Mouse (Mus musculus) forebrain, embryonic 15.5 days (tissue): ENCODE data around the gene Xiap. TPM values are rescaled to one million over a fixed set of nuclear protein-coding genes. Genes with fewer than 3 reads are reported as not detected.
"Not testable (repeated sequence)": the region's sequence is repeated elsewhere in the genome, so short reads cannot be mapped to it uniquely, and the experiment has no call there.

Experiments
- ATAC-seq: fragments of 200-750 bp; cut with Nextera tagmentation; replicated peaks from 2 replicates; pipeline ENCODE4 v1.8.0; 2017; ENCODE audit warnings: mild to moderate bottlenecking, moderate TSS enrichment, moderate library complexity
- H3K27ac ChIP-seq: fragments of 300-500 bp; sonication (generic); replicated peaks from 2 replicates; pipeline ENCODE4 v1.5.1; 2015; ENCODE audit warnings: mild to moderate bottlenecking, inconsistent platforms
- H3K27me3 ChIP-seq: fragments of 300-500 bp; sonication (generic); 2 replicates; pipeline ENCODE4 v1.6.1; 2015; ENCODE audit warnings: inconsistent platforms
- H3K36me3 ChIP-seq: fragments of 300-500 bp; sonication (generic); 2 replicates; pipeline ENCODE4 v1.6.1; 2015; ENCODE audit warnings: mild to moderate bottlenecking, inconsistent platforms
- H3K4me1 ChIP-seq: fragments of 300-500 bp; sonication (generic); 2 replicates; pipeline ENCODE4 v1.6.1; 2015; ENCODE audit warnings: inconsistent platforms
- H3K4me2 ChIP-seq: fragments of 300-500 bp; sonication (generic); replicated peaks from 2 replicates; pipeline ENCODE4 v1.6.1; 2015; ENCODE audit warnings: mild to moderate bottlenecking, inconsistent platforms
- H3K4me3 ChIP-seq: fragments of 300-500 bp; sonication (generic); 2 replicates; pipeline ENCODE4 v1.5.1; 2015; ENCODE audit warnings: mild to moderate bottlenecking, inconsistent platforms
- H3K9ac ChIP-seq: fragments of 300-500 bp; sonication (generic); replicated peaks from 2 replicates; pipeline ENCODE4 v1.6.1; 2015; ENCODE audit warnings: mild to moderate bottlenecking, inconsistent platforms
- H3K9me3 ChIP-seq: fragments of 300-500 bp; sonication (generic); 2 replicates; pipeline ENCODE4 v1.6.1; 2016; ENCODE audit warnings: inconsistent platforms
- WGBS: fragments of 180-500 bp; shearing (Covaris S2); methylation state at CpG from one replicate; pipeline ENCODE4 v1.1.7; 2015; ENCODE audit warnings: mixed read lengths; 5-methylcytosine and 5-hydroxymethylcytosine counted together
- polyA plus RNA-seq: library from polyadenylated mRNA; unstranded; fragments of >200 nt; fragmentation: Nextera tagmentation; extraction: Ambion mirVana; gene quantifications from 2 replicates; pipeline ENCODE4 v1.2.1, GENCODE M21; 2015

Xiap gene
- polyA plus RNA-seq = 9.6 and 10.5 TPM in 2 replicates

DNA sequence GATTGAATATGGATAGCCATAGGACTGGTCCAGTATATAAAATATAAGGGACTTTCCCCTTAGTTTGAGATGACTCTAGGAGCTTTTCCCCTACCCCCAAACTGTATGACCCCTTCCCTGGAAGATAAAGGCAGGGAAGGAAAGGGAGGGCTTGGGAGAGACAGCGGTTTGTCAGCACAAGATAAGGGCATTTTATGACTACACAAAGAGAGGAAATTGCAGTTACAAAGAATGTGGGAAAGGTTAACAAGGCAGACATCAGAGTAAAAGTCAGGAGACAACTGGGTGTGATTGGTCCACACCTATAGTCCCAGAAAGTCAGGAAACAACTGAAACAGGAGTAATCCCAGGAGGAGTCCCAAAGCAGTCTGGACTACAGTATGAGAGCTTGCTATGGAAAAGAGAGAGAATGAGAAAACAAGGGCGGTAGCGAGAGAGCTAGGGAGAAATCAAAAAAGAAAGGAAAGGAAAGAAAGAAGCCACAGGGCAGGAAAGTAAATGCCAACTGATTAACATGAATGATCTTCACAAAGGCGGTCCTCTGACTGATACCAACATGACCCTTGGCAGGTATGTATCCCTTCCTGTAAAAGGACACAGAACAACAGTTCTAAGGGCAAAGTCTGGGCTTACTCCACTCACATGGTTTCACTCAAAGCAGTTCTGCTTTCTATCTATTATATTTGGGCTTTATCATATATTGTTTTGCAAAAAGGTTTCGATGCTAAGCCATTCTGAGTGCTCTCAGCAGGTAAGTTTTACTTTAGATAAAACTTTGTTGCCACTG is at the start of gene Xiap:
Gene Xiap, plus strand, starts transcription at position 398 of the 787 bp plus-strand sequence.
- Histone ChIP-seq H3K36me3 (no peaks in the 10 kb centered on the region), H3K4me3 (no peak within 1 kb of the TSS), H3K27ac (no peak within 1 kb of the TSS), H3K9ac (no peak within 1 kb of the TSS), H3K4me1 (no peaks in the 10 kb centered on the region), H3K27me3 (no peaks in the 10 kb centered on the region), H3K9me3 (no peaks in the 10 kb centered on the region), H3K4me2 (no peak within 1 kb of the TSS)
- no peak for ATAC-seq
- WGBS = 87% methylated on average over 5 of the region's 5 CpGs

GRCm38 (mm10) chrX:42012677-42013208 is 46.7 kb upstream of the Xiap start:
- no peaks in the 10 kb centered on the region for H3K36me3 ChIP-seq
- H3K9me3 ChIP-seq = no peaks in the 10 kb centered on the region
- WGBS = 92% methylated on average over 2 of the region's 2 CpGs
- H3K9ac ChIP-seq = no peak overlapping the region
- no peak overlapping the region for H3K4me3 ChIP-seq
- H3K27ac ChIP-seq = no peak overlapping the region
- no peaks in the 10 kb centered on the region for H3K27me3 ChIP-seq
- ATAC-seq = no peak
- H3K4me2 ChIP-seq = no peak overlapping the region
- H3K4me1 ChIP-seq = no peaks in the 10 kb centered on the region

DNA sequence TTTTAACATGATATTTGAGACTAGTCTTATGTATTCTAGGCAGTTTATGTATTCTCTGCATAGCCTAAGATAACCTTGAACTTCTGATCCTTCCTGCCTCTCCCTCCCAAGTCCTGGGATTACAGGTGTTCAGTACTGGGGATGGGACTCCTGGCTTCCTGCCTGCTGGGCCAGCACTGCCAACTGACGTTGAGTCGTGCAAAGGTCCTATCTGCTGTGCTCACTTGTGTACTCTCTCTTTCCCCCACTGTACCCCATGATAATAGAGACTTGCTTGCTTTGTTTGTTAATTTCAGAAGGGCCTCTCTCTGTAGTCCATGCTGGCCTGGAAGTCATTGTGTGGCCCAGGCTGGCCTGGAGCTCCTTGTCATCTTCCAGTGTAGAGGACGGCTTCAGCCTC is 45.7 kb upstream of the Xiap start:
- Histone ChIP-seq H3K27ac (no peak overlapping the region), H3K4me2 (no peak overlapping the region), H3K4me3 (no peak overlapping the region), H3K36me3 (no peaks in the 10 kb centered on the region), H3K9me3 (no peaks in the 10 kb centered on the region), H3K27me3 (no peaks in the 10 kb centered on the region), H3K9ac (no peak overlapping the region), H3K4me1 (no peaks in the 10 kb centered on the region)
- WGBS = 70% methylated on average over 3 of the region's 3 CpGs
- ATAC-seq = no peak

DNA sequence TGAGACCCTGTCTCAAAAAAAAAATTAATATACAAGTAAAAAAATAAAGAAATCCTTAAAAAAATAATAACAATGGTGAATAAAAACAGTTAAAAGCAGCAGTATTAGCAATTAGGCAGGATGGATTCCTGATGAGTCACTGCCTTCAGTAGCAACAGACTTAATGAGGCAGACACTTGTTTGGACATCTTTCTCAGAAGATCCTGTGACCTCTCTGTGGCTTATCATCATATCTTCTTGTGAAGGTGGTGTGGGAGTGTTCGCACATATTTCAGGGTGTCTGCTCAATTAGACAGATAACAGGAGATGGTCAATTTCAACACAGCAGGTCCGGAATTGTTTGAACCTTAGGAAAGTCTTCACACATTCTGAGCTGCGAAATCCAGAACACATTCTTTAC is 45.0 kb upstream of the Xiap start:
- no peak overlapping the region for H3K4me3 ChIP-seq
- H3K27ac ChIP-seq = no peak overlapping the region
- ATAC-seq = no peak
- H3K9ac ChIP-seq = no peak overlapping the region
- 89% methylated on average over 3 of the region's 3 CpGs for WGBS
- no peaks in the 10 kb centered on the region for H3K4me1 ChIP-seq
- H3K27me3 ChIP-seq = no peaks in the 10 kb centered on the region
- no peaks in the 10 kb centered on the region for H3K9me3 ChIP-seq
- no peak overlapping the region for H3K4me2 ChIP-seq
- H3K36me3 ChIP-seq = no peaks in the 10 kb centered on the region

- 73% methylated on average over 1 of the region's 1 CpGs for WGBS
- no peak for ATAC-seq
- H3K4me3 ChIP-seq = no peak overlapping the region
Observed at GRCm38 (mm10) chrX:42018030-42018429, 41.4 kb upstream of the Xiap start.

DNA sequence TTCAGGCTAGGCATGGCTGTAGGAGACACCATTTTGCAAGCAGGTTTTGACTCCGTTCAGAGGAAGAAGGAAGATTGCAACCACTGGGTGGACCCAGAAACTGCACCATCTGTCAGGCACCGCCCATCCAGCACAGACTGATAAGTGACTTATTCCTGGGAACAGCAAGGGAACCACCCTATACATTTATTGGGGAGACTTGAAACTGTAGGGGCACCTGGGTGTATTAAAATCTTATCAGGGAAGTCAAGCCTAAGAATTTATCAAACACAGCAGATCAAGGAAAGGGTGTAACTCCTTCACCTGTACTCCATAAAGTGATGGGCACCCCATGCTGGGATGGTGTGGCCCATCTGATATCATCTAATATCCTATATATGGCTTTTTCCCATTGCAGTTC is 40.0 kb upstream of the Xiap start:
- H3K36me3 ChIP-seq = no peaks in the 10 kb centered on the region
- no peaks in the 10 kb centered on the region for H3K27me3 ChIP-seq
- 77% methylated on average over 2 of the region's 2 CpGs for WGBS
- H3K27ac ChIP-seq = no peak overlapping the region
- H3K4me1 ChIP-seq = no peaks in the 10 kb centered on the region
- H3K4me2 ChIP-seq = no peak overlapping the region
- no peak overlapping the region for H3K4me3 ChIP-seq
- no peak overlapping the region for H3K9ac ChIP-seq
- H3K9me3 ChIP-seq = no peaks in the 10 kb centered on the region
- ATAC-seq = no peak

More at GRCm38 (mm10) chrX:42018030-42018429, 41.4 kb upstream of the Xiap start:
- H3K4me2 ChIP-seq = no peak overlapping the region
- no peaks in the 10 kb centered on the region for H3K4me1 ChIP-seq
- no peaks in the 10 kb centered on the region for H3K36me3 ChIP-seq
- H3K9ac ChIP-seq = no peak overlapping the region
- H3K27me3 ChIP-seq = no peaks in the 10 kb centered on the region
- no peak overlapping the region for H3K27ac ChIP-seq
- H3K9me3 ChIP-seq = no peaks in the 10 kb centered on the region

DNA sequence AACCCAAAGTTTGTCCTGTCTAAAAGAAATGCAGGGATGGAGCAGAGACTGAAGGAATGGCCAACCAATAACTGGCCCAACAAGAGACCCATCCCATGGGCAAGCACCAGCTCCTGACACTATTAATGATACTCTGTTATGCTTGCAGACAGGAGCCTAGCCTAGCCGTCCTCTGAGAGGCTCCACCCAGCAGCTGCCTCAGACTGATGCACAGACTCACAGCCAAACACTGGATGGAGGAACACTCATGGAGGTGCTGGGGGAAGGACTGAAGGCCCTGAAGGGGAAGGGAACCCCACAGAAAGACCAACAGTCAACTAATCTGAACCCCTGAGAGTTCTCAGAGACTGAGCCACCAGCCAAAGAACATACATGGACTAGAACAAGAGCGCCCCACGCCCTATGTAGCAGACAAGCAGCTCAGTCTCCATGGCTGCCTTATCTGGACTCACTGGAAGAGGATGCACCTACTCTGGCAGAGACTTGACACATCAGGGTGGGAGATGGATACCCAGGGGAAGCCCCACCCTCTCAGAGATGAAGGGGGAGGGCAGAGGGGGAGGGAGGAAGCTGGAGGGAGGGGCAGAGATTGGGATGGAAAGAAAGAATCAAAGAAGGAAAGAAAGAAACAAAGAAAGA is 33.6 kb upstream of the Xiap start:
- not testable (repeated sequence) for H3K36me3 ChIP-seq, H3K4me1 ChIP-seq, H3K27ac ChIP-seq, H3K9me3 ChIP-seq, H3K4me2 ChIP-seq, ATAC-seq, H3K9ac ChIP-seq, H3K27me3 ChIP-seq, H3K4me3 ChIP-seq
- 89% methylated on average over 2 of the region's 3 CpGs for WGBS

GRCm38 (mm10) chrX:42026981-42027380 is 32.5 kb upstream of the Xiap start:
- ATAC-seq, H3K4me1 ChIP-seq, H3K27ac ChIP-seq, H3K36me3 ChIP-seq, H3K27me3 ChIP-seq, H3K4me2 ChIP-seq, H3K9ac ChIP-seq, H3K4me3 ChIP-seq, H3K9me3 ChIP-seq: not testable (repeated sequence)
- 74% methylated on average over 2 of the region's 2 CpGs for WGBS

- H3K36me3 ChIP-seq = no peaks in the 10 kb centered on the region
- no peak overlapping the region for H3K4me3 ChIP-seq
- H3K27ac ChIP-seq = no peak overlapping the region
- 38% methylated on average over 8 of the region's 8 CpGs for WGBS
- peak; percentile 80 for ATAC-seq
- H3K9me3 ChIP-seq = no peaks in the 10 kb centered on the region
- 0 out of 2 replicates have a peak, but pooled peaks cover 3% of the 10 kb centered on the region for H3K4me1 ChIP-seq
- no peak overlapping the region for H3K9ac ChIP-seq
- no peaks in the 10 kb centered on the region for H3K27me3 ChIP-seq
- H3K4me2 ChIP-seq = no peak overlapping the region
Observed at GRCm38 (mm10) chrX:42033111-42033693, 26.3 kb upstream of the Xiap start.

DNA sequence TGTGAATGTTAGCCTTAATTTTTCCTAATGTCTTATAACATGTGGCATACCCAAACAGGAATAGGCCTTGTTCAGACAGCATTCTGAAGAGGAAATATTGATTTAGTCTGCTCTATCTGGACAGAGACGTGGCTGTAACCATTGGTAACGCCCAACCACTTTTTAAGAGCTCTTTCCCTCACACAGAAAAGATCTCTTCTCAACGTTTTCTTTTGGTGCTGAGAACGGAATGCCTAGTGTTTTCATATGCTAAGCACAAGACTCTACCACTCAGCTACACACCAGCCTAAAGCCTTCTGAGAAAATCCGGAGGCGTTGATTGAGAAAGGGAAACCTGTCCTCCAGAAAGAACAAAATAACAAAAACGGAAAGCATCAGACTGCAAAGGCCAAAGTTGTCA is 25.6 kb upstream of the Xiap start:
- Histone ChIP-seq H3K4me3 (no peak overlapping the region), H3K27me3 (no peaks in the 10 kb centered on the region), H3K9ac (no peak overlapping the region), H3K4me1 (0 out of 2 replicates have a peak, but pooled peaks cover 3% of the 10 kb centered on the region), H3K4me2 (no peak overlapping the region), H3K36me3 (no peaks in the 10 kb centered on the region), H3K27ac (no peak overlapping the region), H3K9me3 (no peaks in the 10 kb centered on the region)
- no peak for ATAC-seq
- 45% methylated on average over 7 of the region's 7 CpGs for WGBS

DNA sequence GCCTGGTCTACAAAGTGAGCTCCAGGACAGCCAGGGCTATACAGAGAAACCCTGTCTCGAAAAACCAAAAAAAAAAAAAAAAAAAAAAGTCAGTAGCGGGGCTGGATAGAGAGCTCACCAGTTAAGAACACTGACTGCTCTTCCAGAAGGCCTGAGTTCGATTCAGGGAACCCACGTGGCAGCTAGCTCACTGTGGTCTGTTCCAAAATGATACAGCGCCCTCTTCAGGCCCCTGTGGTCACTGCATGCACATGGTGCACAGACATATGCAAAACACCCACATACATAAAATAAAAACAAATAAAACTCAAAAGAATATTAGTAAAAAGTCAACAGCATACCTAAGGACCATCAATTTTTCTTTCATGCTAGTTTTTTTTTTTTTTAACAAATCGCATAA is 20.0 kb upstream of the Xiap start:
- Histone ChIP-seq H3K27me3 (no peaks in the 10 kb centered on the region), H3K4me1 (no peaks in the 10 kb centered on the region), H3K36me3 (no peaks in the 10 kb centered on the region), H3K4me2 (no peak overlapping the region), H3K27ac (no peak overlapping the region), H3K9ac (no peak overlapping the region), H3K9me3 (no peaks in the 10 kb centered on the region), H3K4me3 (no peak overlapping the region)
- ATAC-seq = no peak
- 75% methylated on average over 5 of the region's 6 CpGs for WGBS

- no peak overlapping the region for H3K4me2 ChIP-seq
- no peak overlapping the region for H3K9ac ChIP-seq
- no peak overlapping the region for H3K4me3 ChIP-seq
- H3K9me3 ChIP-seq = no peaks in the 10 kb centered on the region
- H3K36me3 ChIP-seq = no peaks in the 10 kb centered on the region
- no peaks in the 10 kb centered on the region for H3K4me1 ChIP-seq
- 84% methylated on average over 7 of the region's 7 CpGs for WGBS
- no peaks in the 10 kb centered on the region for H3K27me3 ChIP-seq
- ATAC-seq = no peak
- no peak overlapping the region for H3K27ac ChIP-seq
Observed at GRCm38 (mm10) chrX:42044935-42045334, 14.5 kb upstream of the Xiap start.
